Mouse (Mus musculus): ENCODE measurements around the gene Tox2.

Gene Tox2

DNA sequence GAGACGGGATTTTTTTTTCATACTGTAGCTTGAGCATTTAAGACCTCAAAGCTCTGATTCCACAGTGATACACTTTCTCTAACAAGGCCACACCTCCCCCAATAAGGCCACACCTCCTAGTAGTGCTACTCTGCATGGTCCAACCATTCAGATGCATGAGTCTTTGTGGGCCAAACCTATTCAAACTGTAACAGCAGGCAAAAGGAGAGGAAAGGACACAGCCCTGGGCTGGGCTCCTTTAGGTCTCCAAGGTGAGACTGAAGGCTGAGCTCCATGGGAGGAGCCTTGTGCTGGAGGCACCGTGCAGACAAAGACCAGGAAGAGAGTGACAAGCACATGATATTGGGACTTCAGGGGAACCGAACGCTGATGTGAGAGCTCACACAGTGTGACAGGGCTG, 114.4 kb downstream of the Tox2 start:
- no peak for DNase-seq (ENCODE audit: low spot score in 2 of 2)

DNA sequence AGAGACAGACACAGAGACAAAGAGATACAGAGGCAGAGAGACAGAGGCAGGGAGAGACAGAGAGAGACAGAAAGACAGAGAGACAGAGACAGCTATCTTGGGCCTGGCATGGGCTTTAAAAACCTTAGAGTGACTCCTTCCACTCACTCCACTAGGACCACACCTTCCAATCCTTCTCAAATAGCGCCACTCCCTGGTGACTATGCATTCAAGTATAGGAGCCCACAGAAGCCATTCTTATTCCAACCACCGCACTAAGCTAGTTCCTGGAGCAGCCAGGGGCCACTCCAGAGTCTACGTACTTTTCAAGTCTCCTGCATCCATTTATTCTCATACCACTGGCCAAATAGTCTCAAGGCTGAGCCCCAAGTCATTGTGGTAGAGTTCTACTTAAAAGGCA, 115.9 kb downstream of the Tox2 start:
- no peak for DNase-seq (ENCODE audit: low spot score in 2 of 2)

DNA sequence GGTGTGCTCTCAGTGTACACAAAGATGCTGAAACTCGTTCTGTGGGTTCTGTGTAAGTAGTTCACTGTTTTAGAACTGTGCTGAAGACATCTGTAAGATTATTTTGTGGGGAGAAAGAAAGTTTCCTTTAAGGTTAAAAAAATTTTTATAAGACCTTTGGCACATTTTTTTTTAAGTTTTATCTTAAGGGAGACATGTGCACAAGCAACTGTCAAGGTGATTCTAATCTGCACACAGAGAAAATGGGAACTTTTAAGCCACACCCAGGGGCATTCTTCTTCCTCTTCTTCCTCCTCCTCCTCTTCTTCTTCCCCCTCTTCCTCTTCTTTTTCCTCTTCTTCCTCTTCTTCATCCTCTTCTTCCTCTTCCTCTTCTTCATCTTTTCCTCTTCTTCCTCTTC, 120.2 kb downstream of the Tox2 start:
- DNase-seq (ENCODE audit: low spot score in 2 of 2) = no peak

DNA sequence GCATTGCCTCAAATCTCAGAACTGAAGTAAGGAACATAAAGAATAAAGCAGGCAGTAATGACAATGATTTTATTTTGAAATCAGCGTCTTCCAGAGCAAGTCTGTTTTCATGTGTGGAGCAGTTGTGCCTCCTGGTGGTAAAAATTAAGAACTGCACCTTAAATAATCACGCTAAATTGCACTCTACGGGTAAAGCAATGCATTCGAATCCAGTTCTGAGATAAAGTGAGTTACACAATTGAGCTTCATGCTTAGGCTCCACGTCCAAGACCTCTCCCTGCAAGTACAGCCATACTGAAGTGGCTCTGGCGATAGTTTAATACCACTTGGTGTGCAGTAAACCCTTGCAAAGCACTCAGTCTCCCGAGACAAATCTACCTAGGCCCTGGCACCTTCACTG, 127.8 kb downstream of the Tox2 start:
- DNase-seq (ENCODE audit: low spot score in 2 of 2) = peak in 1 of 2 experiments; percentile 39

DNA sequence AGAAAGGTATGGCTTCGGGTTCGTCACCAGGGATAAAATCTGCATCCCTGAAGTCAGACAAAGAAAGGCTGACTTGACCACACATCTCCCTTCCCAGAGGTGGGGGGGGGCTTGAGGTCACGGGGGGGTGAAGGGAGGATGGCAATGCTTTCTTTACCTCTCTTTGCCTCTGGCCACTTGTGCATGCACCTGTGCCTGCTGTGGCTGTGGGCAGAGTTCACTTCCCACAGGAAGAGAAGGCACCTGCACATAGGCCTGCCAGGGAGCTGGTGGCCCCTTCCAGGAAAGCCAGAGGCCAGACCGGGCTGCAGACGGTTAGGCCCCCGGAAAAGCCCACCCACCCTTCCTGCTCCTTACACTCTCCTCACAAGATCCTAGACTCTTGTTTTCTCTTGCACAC, 128.5 kb downstream of the Tox2 start:
- no peak for DNase-seq (ENCODE audit: low spot score in 2 of 2)

DNA sequence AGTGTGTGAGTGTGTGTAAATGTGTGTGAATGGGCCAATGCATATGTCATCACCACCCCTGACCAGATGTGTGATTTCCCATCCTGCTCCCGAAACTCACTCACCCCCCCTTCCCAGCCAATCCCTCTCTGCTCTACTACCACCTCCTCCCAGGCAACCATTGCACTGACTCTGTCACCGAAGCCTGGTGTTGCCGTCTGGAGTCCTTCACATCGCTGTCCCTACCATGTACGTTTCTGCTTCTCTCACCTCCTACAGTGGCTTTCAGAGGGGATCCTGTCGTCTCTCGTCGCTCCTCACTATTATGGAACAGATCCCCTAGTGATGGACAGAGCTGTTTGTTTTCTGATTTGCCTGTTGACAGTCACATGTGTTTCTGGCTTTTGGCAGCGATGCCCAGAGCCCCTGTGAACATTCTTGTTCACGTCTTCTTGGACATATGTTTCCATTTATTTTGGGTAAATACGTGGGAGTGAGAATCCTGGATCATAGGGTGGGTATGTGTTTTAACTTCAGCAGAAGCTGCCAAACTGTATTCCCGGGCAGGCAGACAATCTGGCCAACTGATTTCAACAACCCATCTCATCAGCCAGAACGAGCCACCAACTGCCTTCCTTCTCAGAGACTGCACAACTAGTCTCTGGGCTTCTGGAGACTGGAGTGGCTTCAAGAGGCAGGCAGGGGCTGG, 129.6 kb downstream of the Tox2 start:
- DNase-seq (ENCODE audit: low spot score in 2 of 2) = no peak

DNA sequence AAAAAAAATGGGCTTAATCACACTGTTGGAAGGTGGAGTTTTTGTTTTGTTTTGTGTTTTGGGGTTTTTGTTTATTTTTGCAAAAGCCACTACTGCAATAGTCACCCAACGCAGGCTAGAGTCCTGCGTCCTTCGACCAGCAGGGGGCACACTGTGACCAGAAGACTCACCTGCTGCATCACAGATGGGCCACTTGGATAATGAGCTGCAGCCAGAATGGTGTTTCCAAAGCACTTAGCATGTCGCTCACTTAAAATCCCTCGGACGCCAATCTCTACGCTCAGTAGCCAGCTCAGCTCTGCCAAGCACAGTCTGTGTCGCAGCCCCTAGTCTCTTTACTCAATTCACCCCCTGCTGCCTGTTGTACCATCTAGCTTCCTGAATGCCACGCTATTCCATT, 137.3 kb downstream of the Tox2 start:
- DNase-seq (ENCODE audit: low spot score in 2 of 2) = peak; percentile 56 to 67

DNA sequence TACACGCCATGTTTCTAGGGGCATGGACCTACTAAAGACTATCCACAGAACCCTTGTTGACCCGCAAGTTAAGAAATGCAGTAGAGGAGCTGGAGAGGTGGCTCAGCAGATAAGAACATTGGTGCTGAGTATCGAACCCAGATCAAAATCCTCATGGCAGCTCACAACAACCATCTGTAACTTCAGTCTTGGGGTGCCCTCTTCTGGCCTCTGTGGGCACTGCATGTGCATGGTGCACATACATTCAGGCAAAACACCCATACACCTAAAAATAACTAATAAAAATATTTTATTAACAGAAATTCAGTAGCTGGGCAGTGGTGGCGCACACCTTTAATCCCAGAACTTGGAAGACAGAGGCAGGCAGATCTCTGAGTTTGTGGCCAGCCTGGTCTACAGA, 140.7 kb downstream of the Tox2 start:
- DNase-seq (ENCODE audit: low spot score in 2 of 2) = peak in 1 of 2 experiments; percentile 49

DNA sequence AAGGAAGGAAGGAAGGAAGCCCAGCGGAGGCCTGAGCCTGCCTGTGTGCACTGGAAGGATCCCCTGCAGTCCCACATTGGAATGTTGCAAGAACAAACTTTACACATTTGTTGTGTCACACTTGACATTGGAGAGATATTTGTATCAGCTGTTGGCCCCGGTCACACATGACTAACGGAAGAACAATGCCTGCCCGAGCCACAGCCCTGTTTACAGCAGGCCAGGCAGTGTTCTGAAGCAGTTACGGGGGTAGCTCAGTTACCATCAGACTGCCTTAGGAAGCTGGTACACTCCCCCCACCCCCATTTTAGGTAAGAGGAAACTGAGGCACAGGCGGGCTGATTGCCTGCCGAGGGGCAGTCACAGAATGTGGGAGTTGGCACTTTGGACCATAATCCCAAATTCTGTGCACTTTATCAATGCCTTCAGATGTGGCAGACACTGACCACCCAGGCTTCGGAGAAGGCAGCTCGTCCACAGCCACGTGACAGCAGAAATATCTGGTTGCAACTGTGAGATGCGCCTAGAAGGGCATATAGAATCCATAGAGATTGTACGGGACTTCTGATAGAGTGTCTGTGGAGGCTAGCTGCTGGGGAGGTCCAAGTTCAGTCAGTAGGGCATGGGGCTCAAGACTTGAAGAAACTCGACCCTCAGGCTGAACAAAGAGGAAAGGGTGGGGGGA, 142.2 kb downstream of the Tox2 start:
- DNase-seq (ENCODE audit: low spot score in 2 of 2) = no peak

DNA sequence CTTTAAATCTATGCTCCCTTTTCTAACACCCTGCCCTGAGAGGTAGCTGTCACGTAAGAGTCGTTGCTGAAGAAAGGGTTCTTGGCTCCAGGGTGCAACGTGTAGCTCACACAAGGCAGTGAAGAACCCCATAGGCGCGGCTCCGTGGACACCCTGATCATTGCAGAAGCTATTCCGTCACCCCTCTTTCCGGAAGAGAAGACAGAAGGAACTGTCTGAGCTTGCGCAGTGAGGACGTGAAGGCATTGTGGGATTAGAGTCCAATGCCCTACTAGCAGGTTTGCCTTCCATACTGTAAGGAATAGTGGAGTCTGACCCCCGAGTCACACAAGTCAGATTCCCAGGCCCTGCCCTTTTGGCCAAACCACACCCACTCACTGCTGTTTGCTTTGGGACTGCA, 143.6 kb downstream of the Tox2 start:
- DNase-seq (ENCODE audit: low spot score in 2 of 2) = no peak

DNA sequence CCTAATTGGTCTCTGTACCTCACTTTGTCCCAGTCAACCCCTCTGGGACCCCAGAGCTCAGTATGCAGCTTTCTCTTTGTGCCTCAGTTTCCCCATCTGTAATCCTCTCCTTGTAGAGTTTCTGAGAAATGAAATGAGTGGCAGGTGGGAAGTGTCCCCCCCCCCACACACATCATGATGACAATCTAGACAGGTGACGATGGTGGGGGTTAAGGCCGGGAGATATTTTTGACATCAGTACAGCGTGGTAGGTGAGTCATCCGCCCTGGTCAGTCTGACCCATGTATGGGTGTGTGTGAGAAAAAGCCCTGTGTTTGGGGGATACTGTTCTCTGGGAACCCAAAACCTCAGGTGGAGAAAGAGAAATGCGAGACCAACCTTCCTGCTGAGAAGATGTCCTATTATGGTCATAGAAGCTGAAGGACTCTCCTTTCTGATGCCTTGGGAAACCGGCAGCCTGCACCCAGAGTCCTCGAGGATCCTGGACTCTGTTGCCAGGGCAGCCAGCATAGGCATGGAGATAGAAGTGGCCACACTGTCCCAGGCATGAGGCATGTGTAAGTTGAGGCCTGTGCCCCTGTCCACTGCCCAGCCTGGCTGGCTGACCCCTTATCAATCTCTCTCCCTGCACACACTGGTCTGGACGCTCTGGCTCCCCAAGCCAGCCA, 144.7 kb downstream of the Tox2 start:
- DNase-seq (ENCODE audit: low spot score in 2 of 2) = no peak

DNA sequence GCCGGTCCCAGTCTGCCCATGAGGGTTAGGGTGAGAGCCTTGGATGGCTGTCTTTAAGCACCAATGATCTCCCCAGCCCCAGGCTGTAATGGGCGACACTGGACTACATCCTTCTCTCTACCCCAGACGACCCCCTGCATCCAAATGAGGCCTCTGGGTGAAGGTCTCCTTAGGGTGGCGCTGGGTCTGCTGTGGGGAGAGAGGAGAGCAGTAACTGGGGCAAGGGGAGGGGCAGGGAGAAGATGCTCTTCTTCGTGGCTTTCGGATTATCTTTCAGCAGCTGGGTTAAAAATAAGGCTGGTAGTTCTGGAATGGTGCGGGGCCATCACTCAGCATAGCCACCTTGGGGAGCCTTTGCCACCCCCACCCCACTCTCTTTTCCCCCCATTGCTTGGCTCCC, 145.8 kb downstream of the Tox2 start:
- DNase-seq (ENCODE audit: low spot score in 2 of 2) = no peak

DNA sequence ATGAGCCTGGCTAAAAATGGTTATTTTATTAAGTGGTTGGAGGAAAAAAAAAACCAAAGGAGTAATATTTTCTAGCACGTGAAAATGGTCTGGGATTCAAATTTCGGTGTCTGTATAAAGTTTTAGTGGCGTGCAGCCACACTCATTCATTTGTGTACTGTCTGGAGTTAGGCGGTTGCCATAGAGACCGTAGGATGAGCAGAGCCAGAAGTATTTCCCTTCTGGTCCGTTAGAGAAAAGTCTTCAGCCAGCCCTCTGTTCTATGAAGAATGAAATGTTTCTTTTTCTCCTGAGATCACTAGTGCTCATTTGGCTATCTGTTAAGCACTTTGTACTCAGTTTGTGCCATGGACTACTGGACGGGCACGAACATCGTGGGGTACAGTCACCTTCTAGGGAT, 146.5 kb downstream of the Tox2 start:
- DNase-seq (ENCODE audit: low spot score in 2 of 2) = no peak

DNA sequence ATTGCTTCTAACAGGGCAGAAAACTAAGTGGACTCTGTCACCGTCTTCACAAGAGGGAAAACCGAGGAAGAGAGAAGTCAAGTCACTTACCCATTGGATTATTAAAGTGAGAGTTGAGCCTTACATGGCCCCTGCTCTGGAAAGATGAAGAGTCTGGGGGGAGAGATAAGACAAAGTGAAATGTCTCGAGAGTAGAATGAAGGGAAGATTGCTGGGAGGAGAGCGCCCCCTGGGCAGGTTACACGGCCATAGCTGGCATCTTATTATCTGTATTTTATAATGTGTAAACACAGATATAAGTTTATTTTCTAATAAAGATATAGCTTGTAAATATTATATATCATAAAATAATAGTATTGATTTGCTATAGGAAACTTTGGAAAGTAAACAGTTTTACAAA, 147.5 kb downstream of the Tox2 start:
- no peak for DNase-seq (ENCODE audit: low spot score in 2 of 2)

DNA sequence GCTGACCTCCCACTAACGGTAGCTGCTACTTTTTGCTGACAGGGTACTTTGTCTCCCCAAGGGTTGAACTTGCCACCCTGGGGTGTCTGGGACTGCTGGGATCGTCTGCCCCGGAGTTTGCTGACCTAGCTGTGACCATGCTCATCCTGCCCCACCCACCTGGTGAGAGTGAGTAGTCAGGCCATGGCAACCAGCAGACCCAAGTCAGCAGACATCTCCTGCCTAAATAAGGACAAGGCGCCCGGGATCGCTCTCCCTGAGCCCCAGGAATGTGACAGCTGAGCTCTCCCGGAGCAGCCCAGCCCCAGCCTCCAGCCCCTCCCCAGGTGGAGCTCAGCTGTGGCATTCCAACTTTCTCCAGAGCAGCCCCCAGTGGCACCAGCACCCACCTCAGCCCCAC, 150.8 kb downstream of the Tox2 start:
- DNase-seq (ENCODE audit: low spot score in 2 of 2) = no peak

DNA sequence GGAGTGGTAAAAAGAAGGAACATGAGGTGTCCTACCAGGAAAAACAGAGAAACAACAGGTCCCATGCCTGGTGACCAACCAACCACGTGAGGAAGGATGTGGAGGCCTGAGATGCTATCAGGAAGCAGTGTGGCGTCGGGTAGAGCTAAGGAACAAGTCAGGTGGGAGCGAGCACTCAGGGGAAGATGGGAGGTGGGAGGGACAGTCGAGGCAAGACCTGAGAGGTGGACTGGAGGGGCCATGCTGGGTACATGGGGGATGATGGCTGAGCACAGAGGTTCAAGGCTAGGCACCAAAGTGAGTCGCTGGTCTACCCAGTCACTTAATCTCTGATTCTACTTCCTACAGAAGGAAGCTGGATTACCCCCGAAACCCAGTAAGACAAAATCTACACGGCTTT, 152.7 kb downstream of the Tox2 start:
- DNase-seq (ENCODE audit: low spot score in 2 of 2) = no peak

DNA sequence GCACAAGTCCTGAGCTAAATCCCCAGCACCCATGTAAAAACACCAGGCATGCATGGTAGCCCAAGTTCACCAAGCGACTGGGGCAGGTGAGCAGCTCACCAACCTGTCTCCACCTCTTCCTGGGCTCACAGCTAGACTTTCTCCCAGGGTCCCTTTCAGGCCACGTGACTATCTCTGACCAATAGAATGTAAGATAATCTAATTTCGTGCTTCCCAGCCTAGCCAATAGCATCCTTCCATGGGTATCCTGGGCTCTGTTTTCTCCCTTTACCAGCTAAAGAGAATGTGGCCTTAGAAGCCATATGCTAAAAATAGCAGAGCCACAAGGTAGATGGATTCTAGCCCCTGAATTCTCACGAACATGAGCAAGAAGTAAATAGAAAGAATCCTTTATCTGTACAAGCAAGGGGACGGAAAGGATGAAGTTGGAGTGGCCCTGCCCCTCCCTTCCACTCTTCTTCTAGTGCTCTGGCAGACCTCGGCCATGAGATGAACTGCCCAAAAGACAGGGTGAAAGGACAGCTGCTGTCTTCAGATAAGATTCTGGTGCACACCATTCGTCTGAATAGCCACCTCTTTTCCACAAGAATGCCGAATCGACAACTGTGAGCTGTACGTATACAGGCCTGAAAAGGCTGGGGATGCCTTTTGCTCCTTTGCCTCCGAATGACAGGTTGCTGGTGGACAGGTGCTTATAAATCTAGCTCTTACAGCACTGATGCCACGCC, 153.4 kb downstream of the Tox2 start:
- no peak for DNase-seq (ENCODE audit: low spot score in 2 of 2)

DNA sequence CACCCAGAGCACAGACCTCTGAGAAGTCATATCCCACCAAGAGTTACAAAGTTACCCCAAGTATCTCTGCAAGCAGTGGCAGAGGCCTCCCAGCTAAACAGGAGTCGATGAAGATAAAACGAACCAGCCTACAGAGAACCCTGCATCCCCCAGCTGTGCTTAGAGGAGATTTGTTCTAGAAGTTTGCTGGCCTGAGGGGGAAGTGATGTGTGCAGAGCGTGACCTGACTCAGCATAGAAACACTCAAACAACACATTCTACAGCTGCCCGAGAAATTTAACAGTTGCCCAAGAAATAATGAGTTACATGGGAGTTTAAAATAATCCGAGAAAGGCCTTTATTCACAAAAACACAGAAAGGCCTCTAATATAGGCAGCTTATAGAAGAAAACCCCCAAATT, 155.7 kb downstream of the Tox2 start:
- DNase-seq (ENCODE audit: low spot score in 2 of 2) = no peak

DNA sequence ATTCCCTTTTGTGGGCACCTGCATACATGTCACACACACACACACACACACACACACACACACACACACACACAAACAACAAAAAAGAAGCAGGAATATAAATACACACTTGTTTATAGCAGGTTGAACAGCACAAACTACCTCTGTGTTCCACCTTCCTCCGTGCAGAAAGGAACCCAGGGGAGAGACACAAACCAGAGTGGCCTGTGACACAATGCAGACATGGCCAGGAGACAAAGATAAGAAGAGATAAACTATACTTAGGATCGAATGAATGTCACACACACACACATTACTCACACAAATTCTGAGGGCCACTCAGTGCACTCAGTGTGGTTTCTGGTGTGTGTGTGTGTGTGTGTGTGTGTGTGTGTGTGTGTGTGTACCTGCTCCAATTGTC, 156.3 kb downstream of the Tox2 start:
- no peak for DNase-seq (ENCODE audit: low spot score in 2 of 2)

DNA sequence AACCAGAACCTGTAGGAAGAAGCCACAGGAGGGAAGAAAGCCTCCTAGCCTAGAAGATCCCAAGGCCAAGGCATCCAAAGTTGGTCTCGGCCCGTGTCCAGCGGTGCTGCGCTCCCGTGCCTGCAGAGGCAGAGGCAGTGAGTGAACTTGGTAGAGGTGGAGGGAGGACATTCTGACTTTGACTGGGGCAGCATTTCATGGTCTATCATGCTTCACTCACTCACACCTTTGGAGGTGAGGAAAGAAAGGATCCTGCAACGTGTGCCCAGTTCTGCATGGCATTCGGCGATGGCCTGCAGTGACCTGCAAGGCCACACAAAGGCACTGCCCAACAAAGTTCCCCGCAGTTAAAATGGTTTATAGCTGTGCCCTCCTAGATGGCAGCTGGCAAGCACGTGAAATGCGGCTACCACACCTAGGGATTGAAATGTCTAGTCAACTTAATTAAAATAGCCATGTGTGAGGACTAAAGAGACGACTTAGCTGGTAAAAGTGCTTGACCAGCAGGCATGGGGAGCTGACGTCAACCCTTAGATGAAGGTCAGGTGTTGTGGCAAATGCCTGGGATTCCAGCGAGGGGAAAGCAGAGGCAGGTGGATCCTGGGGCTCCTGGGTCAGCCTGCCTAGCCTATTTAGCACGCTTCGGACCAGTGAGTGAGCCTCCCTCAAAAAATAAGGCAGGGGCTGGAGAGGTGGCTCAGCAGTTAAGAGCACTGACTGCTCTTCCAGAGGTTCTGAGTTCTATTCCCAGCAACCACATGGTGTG, 158.1 kb downstream of the Tox2 start:
- DNase-seq (ENCODE audit: low spot score in 2 of 2) = no peak
